Mouse (Mus musculus): Measurements from ENCODE around the gene Fam184a. TPM values are rescaled to one million over a fixed set of nuclear protein-coding genes. Genes with fewer than 3 reads are reported as not detected.

Gene Fam184a
- 0.25 TPM for polyA plus RNA-seq (2017; shearing (Covaris generic))

GRCm38 (mm10) chr10:53750955-53751652 lies at the start of gene Fam184a:
Fam184a (minus strand) TSS chr10:53751123.

DNA sequence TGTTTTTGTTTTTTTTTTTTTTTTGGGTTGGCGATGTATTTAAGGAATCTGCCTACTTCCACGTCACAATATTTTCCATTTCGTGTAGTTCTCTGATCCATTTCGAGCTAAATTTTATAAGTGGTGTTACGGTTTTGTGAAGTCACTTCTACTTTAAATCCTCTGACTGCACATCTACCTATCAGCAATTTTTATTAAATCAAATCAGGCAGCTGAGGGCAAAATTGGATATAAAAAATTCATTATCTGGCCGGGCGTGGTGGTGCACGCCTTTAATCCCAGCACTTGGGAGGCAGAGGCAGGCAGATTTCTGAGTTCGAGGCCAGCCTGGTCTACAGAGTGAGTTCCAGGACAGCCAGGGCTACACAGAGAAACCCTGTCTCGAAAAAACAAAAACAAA lies 120.6 kb downstream of the Fam184a start, which contains the start of gene Mcm9:
TSS of gene Mcm9 (minus strand) at position 101 of the 400 bp plus-strand sequence.

GRCm38 (mm10) chr10:53596677-53597120 lies 154.2 kb downstream of the Fam184a start, which contains the start of gene Asf1a:
Asf1a (plus strand) TSS chr10:53596757.

Other genes starting within 250 kb of the Fam184a start
- gene Asf1a, start 154.4 kb downstream of the Fam184a start, polyA plus RNA-seq (2017; shearing (Covaris generic)): 103 TPM
- 26.8 TPM for gene Mcm9, start 120.7 kb downstream of the Fam184a start, polyA plus RNA-seq (2017; shearing (Covaris generic))

Measured in naive thymus-derived CD4-positive, alpha-beta T cell, adult 5 months (primary cell).